Mouse (Mus musculus): ENCODE data around the gene Ppme1.

DNA sequence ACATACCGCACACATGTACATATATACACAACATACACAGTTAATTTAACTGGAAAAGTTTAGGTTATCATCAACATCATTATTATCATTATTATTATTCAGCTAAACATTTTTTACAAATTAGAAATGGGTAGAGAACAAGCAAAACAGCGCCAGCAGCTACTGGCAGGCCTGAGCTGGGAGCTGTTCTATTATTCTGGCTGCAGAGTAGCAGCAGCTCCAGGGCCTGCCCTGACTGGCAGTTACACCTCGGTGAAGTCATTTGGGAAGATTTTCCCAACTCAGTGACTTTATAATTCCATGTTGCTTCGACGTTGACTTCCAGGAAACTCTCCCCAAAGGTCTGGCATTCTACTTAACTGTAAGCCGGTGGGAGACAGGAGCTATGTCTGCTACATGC lies 75.4 kb downstream of the Ppme1 start:
- TF ChIP-seq CTCF (IDR thresholded peaks at IDR 0.05; ENCODE audit: borderline replicate concordance, extremely low read depth, insufficient read depth, insufficient read length): no peak
- no peak for TF ChIP-seq POLR2A (IDR thresholded peaks at IDR 0.05; ENCODE audit: borderline replicate concordance, extremely low read depth, insufficient read depth, insufficient read length, poor library complexity, severe bottlenecking)
